Mouse (Mus musculus): ENCODE data around the gene Papln.

DNA sequence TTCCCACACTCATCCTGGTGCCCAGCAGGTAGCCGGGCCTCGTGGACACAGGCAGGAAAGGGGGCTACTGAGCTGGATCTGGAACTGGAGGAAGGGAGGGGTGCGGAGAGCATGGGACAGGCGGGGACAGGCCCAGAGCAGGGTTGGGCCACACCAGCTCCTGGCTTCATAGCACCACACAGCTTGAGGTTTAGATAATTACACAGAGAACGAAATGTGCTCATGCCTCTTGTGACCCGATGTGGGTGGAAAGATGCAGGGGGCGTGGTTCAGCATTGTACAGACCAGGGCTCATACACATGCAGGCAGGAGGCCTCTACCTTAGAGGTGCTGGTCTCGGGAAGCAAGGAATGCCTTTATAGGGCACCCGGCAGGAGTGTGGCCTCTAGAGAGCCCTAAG is 4.4 kb downstream of the Papln start:
- no peak for TF ChIP-seq CTCF (IDR thresholded peaks at IDR 0.05; ENCODE audit: extremely low read depth, insufficient read length, insufficient replicate concordance, low read depth, low read length)
- no peak for TF ChIP-seq POLR2A (IDR thresholded peaks at IDR 0.05; ENCODE audit: low read depth, low read length)

Measured in small intestine, adult 2 months (tissue).